11 mouse cellular contexts compared by ENCODE assay signal in genomic region chr10:79636287-79636686, GRCm38 (mm10). TPM values are rescaled to one million over a fixed set of nuclear protein-coding genes. Genes with fewer than 3 reads are reported as not detected.
A peak's percentile ranks its signal among the peaks of the same experiment; 100 is the strongest.
DNase-seq lines count a peak whose midpoint lies in the region; ATAC-seq lines count a peak whose summit lies in the region.
"Had no signal": no experiment of that assay in that cellular context is flagged by ENCODE, and none has a peak within 500 bp of the region (broad histone marks: within the 10 kb centered on the region; RNA-seq: fewer than 3 reads in every experiment).

No protein-coding gene starts in this region.

- peak overlapping the region; percentile 89; the same call in 1 of the 2 replicates for H3K4me2 ChIP-seq in kidney, embryonic 15.5 days
- peak overlapping the region; percentile 87 for H3K4me2 ChIP-seq in embryonic facial prominence, embryonic 13.5 days
- peak overlapping the region; percentile 93 for H3K4me2 ChIP-seq in hindbrain, embryonic 15.5 days
- H3K4me2 ChIP-seq in neural tube, embryonic 12.5 days (replicated peaks), result peak overlapping the region; percentile 86

- H3K4me3 ChIP-seq in kidney, embryonic 15.5 days (replicated peaks), result no peak overlapping the region
- peak overlapping the region; percentile 85; the same call in 1 of the 2 replicates for H3K4me3 ChIP-seq in embryonic facial prominence, embryonic 13.5 days
- H3K4me3 ChIP-seq in hindbrain, embryonic 15.5 days, result peak overlapping the region; percentile 76
- peak overlapping the region; percentile 63; the same call in 1 of the 2 replicates for H3K4me3 ChIP-seq in neural tube, embryonic 12.5 days

- no peak overlapping the region for H3K9ac ChIP-seq in kidney, embryonic 15.5 days
- peak overlapping the region; percentile 85; the same call in 1 of the 2 replicates for H3K9ac ChIP-seq in embryonic facial prominence, embryonic 13.5 days
- peak overlapping the region; percentile 78 for H3K9ac ChIP-seq in hindbrain, embryonic 15.5 days
- H3K9ac ChIP-seq in neural tube, embryonic 12.5 days, result no peak overlapping the region

- DNase-seq in kidney, postnatal 25 days, result no peak
- DNase-seq in heart, adult 11 months, result no peak
- DNase-seq in kidney, adult 18-20 months, result no peak
- no peak for DNase-seq in left cerebral cortex, postnatal 10 days (ENCODE audit: extremely low spot score in 1 of 2, low spot score in 2 of 2)
- DNase-seq: gastrocnemius, postnatal 25 days had no signal

- no peaks in the 10 kb centered on the region for H3K36me3 ChIP-seq in kidney, embryonic 15.5 days
- H3K36me3 ChIP-seq in embryonic facial prominence, embryonic 13.5 days, result no peaks in the 10 kb centered on the region
- H3K36me3 ChIP-seq in hindbrain, embryonic 15.5 days, result no peaks in the 10 kb centered on the region
- no peaks in the 10 kb centered on the region for H3K36me3 ChIP-seq in neural tube, embryonic 12.5 days

- peaks cover 25% of the 10 kb centered on the region for H3K27me3 ChIP-seq in kidney, embryonic 15.5 days
- H3K27me3 ChIP-seq in embryonic facial prominence, embryonic 13.5 days, result peaks cover 18% of the 10 kb centered on the region
- H3K27me3 ChIP-seq in hindbrain, embryonic 15.5 days, result no peaks in the 10 kb centered on the region
- peaks cover 26% of the 10 kb centered on the region for H3K27me3 ChIP-seq in neural tube, embryonic 12.5 days (replicated peaks)

- WGBS in kidney, embryonic 15.5 days, result 81% methylated on average over 8 of the region's 8 CpGs
- WGBS in embryonic facial prominence, embryonic 13.5 days, result 83% methylated on average over 8 of the region's 8 CpGs
- WGBS in hindbrain, embryonic 15.5 days, result 75% methylated on average over 8 of the region's 8 CpGs
- WGBS in neural tube, embryonic 12.5 days, result 79% methylated on average over 8 of the region's 8 CpGs

- peaks cover 50% of the 10 kb centered on the region for H3K4me1 ChIP-seq in kidney, embryonic 15.5 days
- peaks cover 24% of the 10 kb centered on the region for H3K4me1 ChIP-seq in embryonic facial prominence, embryonic 13.5 days
- H3K4me1 ChIP-seq in hindbrain, embryonic 15.5 days (replicated peaks), result peaks cover 33% of the 10 kb centered on the region
- H3K4me1 ChIP-seq in neural tube, embryonic 12.5 days, result peaks cover 14% of the 10 kb centered on the region; the same call in 1 of the 2 replicates

- intact Hi-C loops in left cerebral cortex, postnatal 10 days (cut with DNase I), result no loop called here

- H3K9me3 ChIP-seq in kidney, embryonic 15.5 days (replicated peaks), result no peaks in the 10 kb centered on the region
- no peaks in the 10 kb centered on the region for H3K9me3 ChIP-seq in embryonic facial prominence, embryonic 13.5 days
- H3K9me3 ChIP-seq in hindbrain, embryonic 15.5 days, result no peaks in the 10 kb centered on the region
- no peaks in the 10 kb centered on the region for H3K9me3 ChIP-seq in neural tube, embryonic 12.5 days

- H3K27ac ChIP-seq in kidney, embryonic 15.5 days, result no peak overlapping the region
- H3K27ac ChIP-seq in embryonic facial prominence, embryonic 13.5 days, result no peak overlapping the region
- peak overlapping the region; percentile 94 for H3K27ac ChIP-seq in hindbrain, embryonic 15.5 days (replicated peaks)
- no peak overlapping the region for H3K27ac ChIP-seq in neural tube, embryonic 12.5 days
- H3K27ac ChIP-seq: macrophage had no signal

- no peak for ATAC-seq in kidney, embryonic 15.5 days (replicated peaks; ENCODE audit: low FRiP score)
- ATAC-seq in embryonic facial prominence, embryonic 13.5 days (ENCODE audit: insufficient number of reproducible peaks, insufficient read depth, low FRiP score, low TSS enrichment, low read depth), result no peak
- 0 out of 2 replicates have a peak, but pooled peaks have one; percentile 2 for ATAC-seq in hindbrain, embryonic 15.5 days (ENCODE audit: low FRiP score, low read depth)
- ATAC-seq in neural tube, embryonic 12.5 days (ENCODE audit: low FRiP score, low read depth), result no peak

RNA-seq across cellular contexts. Expression of gene Shc2, which starts 1.4 kb away (rescaled TPM):
- 10.4 and 12.2 TPM in 2 replicates for polyA plus RNA-seq in kidney, embryonic 15.5 days (2015; fragmentation: Nextera tagmentation; extraction: Ambion mirVana)
- 11.7 and 13.7 TPM in 2 replicates for polyA plus RNA-seq in embryonic facial prominence, embryonic 13.5 days (2015; fragmentation: Nextera tagmentation; extraction: Ambion mirVana)
- 28.1 and 28.5 TPM in 2 replicates for polyA plus RNA-seq in hindbrain, embryonic 15.5 days (2015; fragmentation: Nextera tagmentation; extraction: Ambion mirVana)
- 35.5 and 43.9 TPM in 2 replicates for polyA plus RNA-seq in neural tube, embryonic 12.5 days (2016; fragmentation: Nextera tagmentation; extraction: Ambion mirVana)
- 10 to 100 TPM; 47.1 to 50.7 TPM for total RNA-seq in left cerebral cortex, postnatal 10 days (2021)

RNA-seq across cellular contexts. Expression of gene Odf3l2, which starts 9.3 kb away (rescaled TPM):
- not detected in 2 replicates for polyA plus RNA-seq in kidney, embryonic 15.5 days (2015; fragmentation: Nextera tagmentation; extraction: Ambion mirVana)
- polyA plus RNA-seq in embryonic facial prominence, embryonic 13.5 days (2015; fragmentation: Nextera tagmentation; extraction: Ambion mirVana), result not detected in 2 replicates
- polyA plus RNA-seq in hindbrain, embryonic 15.5 days (2015; fragmentation: Nextera tagmentation; extraction: Ambion mirVana), result 0.13 and 0.43 TPM in 2 replicates
- not detected in 2 replicates for polyA plus RNA-seq in neural tube, embryonic 12.5 days (2016; fragmentation: Nextera tagmentation; extraction: Ambion mirVana)
- under 1 TPM; 0.39 to 0.73 TPM for total RNA-seq in left cerebral cortex, postnatal 10 days (2021)
- polyA plus RNA-seq: intestine, embryonic 14.5 days; macrophage had no signal

RNA-seq across cellular contexts. Expression of gene C2cd4c, which starts 22.5 kb away (rescaled TPM):
- polyA plus RNA-seq in kidney, embryonic 15.5 days (2015; fragmentation: Nextera tagmentation; extraction: Ambion mirVana), result 0.05 TPM in 1 of 2 replicates, not detected in the other
- polyA plus RNA-seq in embryonic facial prominence, embryonic 13.5 days (2015; fragmentation: Nextera tagmentation; extraction: Ambion mirVana), result not detected in 2 replicates
- polyA plus RNA-seq in hindbrain, embryonic 15.5 days (2015; fragmentation: Nextera tagmentation; extraction: Ambion mirVana), result 0.54 and 0.60 TPM in 2 replicates
- 0.09 TPM in 1 of 2 replicates, not detected in the other for polyA plus RNA-seq in neural tube, embryonic 12.5 days (2016; fragmentation: Nextera tagmentation; extraction: Ambion mirVana)
- total RNA-seq in left cerebral cortex, postnatal 10 days (2021), result 10 to 100 TPM; 13.3 to 14.2 TPM
- total RNA-seq: gastrocnemius, postnatal 25 days had no signal
- polyA plus RNA-seq: macrophage had no signal

RNA-seq across cellular contexts. Expression of gene Madcam1, which starts 28.1 kb away (rescaled TPM):
- polyA plus RNA-seq in kidney, embryonic 15.5 days (2015; fragmentation: Nextera tagmentation; extraction: Ambion mirVana), result 2.7 and 2.8 TPM in 2 replicates
- 11.3 and 11.8 TPM in 2 replicates for polyA plus RNA-seq in embryonic facial prominence, embryonic 13.5 days (2015; fragmentation: Nextera tagmentation; extraction: Ambion mirVana)
- 0.87 and 1.2 TPM in 2 replicates for polyA plus RNA-seq in hindbrain, embryonic 15.5 days (2015; fragmentation: Nextera tagmentation; extraction: Ambion mirVana)
- polyA plus RNA-seq in neural tube, embryonic 12.5 days (2016; fragmentation: Nextera tagmentation; extraction: Ambion mirVana), result 1.1 and 2.0 TPM in 2 replicates
- total RNA-seq in left cerebral cortex, postnatal 10 days (2021), result under 1 TPM; 0.47 to 0.49 TPM
- total RNA-seq: gastrocnemius, postnatal 25 days had no signal
- polyA plus RNA-seq: macrophage had no signal

RNA-seq across cellular contexts. Expression of gene Tpgs1, which starts 32.9 kb away (rescaled TPM):
- 71.2 and 81.4 TPM in 2 replicates for polyA plus RNA-seq in kidney, embryonic 15.5 days (2015; fragmentation: Nextera tagmentation; extraction: Ambion mirVana)
- 58.1 and 62.1 TPM in 2 replicates for polyA plus RNA-seq in embryonic facial prominence, embryonic 13.5 days (2015; fragmentation: Nextera tagmentation; extraction: Ambion mirVana)
- polyA plus RNA-seq in hindbrain, embryonic 15.5 days (2015; fragmentation: Nextera tagmentation; extraction: Ambion mirVana), result 102 and 107 TPM in 2 replicates
- 75.2 and 79.6 TPM in 2 replicates for polyA plus RNA-seq in neural tube, embryonic 12.5 days (2016; fragmentation: Nextera tagmentation; extraction: Ambion mirVana)
- total RNA-seq in left cerebral cortex, postnatal 10 days (2021), result 10 to 100 TPM; 69.6 to 72.6 TPM

Comparison
In these comparisons a context has a peak if more than half of its experiments do, and no peak if none do; other contexts are left out.
1. H3K9ac ChIP-seq: peak in embryonic facial prominence, embryonic 13.5 days (single experiment) and hindbrain, embryonic 15.5 days (single experiment); none in kidney, embryonic 15.5 days (single experiment) and neural tube, embryonic 12.5 days (single experiment).
2. Peak in every context shown above with its lines, with median percentiles within 50 percentile points of each other: H3K4me2 ChIP-seq.